Mouse (Mus musculus) gastrocnemius, postnatal 4 days (tissue): ENCODE measurements at regions not wholly inside any gene's neighbourhood (a gene's known extent, or its start where the extent isn't known, plus 50 kb on each side); places are given as distances from the start of the nearest gene placed in this dataset.

Experiments used
- DNase-seq, 2 experiments: peaks; one replicate each; pipeline ENCODE4 v3.0.0; 2021 to 2022; ENCODE audit warnings: low spot score in 2 of 2, mixed read lengths in 2 of 2

DNA sequence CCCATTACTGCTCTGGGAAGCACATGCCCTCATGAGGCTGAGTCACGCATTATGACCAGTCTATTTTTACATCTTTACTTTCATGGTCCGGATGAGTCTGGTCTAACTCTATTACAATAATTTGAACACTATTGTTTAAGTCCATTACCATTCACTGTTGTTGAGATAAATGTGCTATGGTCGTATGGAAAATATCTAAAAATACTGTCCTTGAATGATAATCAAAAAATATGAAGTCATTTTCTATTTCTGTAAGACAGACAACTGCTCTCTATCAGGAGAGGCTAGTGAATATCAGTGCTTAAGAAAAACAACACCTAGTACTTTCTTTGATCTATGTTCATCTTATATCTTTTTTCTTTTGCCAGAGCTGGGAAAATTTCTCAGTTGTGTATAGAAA lies 359.6 kb upstream of the Atp2b1 start:
- DNase-seq = no peak

DNA sequence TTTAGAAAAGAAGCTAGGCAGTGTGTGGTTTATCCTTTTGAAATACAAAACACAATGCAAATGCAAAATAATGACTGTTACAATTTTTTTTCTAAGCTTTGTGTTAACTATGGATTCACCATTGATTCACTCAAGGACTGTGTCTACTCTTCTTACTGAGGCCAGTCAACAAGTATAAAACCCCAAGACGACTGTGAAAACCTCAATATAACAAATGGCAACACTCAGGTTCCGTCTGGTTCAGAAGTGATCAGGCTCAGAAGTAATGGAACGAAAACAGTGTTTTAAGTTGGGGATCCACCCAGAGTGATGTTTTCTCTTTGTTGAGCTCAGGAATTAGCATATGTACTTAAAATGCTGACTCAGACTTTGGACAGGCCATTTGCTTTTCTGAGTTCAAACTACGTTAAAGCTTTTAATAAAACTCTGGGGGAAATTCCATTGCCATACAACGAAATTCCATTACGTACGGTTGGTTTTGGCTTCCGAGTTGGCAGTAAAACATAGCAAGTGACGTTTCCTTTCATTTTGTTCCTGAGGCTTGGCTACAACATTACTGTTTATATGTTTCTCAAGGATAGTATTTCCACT lies 356.6 kb upstream of the Atp2b1 start:
- DNase-seq = no peak

DNA sequence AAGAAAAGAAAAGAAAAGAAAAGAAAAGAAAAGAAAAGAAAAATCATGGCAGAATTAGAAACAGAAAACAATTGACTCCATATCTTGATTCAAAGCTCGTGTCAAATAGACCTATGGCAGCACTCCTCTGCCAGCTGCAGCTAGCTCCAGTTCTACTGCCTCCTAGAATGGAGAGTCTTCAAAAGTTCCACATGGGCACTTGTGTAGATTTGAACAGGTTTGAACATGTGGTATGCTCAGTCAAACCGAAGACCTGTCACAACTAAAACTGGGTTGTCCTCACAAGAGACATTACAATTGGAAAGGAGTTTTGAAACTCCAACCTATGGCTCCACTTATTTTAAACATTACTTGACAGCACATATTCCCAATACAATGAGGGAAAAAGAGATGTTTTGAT lies 355.6 kb upstream of the Atp2b1 start:
- no peak for DNase-seq

DNA sequence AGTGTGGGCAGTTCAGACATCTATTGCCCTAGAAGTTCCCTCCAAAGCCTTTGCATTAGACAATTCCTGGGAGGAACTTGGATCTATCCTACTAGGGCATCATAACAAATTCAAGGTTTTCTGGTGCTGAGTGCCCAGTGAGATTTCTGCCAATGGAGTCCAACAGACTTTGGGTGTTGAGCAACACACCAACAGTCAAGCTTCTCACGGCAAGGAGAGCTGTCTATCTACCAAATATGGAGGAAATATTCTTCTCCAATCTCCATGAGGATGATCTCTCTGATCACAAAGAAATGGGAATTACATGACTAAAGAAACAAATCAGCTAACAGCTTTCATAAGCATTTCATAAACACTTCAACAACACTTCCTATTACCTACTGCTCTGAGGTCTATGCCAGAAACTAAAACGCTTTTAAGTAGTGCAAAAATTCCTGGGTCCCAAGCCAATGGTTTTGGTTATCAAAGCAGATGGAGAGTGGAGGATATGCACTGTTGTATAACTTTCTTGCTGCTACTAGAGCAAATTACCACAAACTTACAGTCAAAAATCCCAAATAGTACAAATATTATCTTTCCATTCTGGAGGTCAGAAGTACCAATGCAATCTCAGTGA lies 351.8 kb upstream of the Atp2b1 start:
- no peak for DNase-seq

DNA sequence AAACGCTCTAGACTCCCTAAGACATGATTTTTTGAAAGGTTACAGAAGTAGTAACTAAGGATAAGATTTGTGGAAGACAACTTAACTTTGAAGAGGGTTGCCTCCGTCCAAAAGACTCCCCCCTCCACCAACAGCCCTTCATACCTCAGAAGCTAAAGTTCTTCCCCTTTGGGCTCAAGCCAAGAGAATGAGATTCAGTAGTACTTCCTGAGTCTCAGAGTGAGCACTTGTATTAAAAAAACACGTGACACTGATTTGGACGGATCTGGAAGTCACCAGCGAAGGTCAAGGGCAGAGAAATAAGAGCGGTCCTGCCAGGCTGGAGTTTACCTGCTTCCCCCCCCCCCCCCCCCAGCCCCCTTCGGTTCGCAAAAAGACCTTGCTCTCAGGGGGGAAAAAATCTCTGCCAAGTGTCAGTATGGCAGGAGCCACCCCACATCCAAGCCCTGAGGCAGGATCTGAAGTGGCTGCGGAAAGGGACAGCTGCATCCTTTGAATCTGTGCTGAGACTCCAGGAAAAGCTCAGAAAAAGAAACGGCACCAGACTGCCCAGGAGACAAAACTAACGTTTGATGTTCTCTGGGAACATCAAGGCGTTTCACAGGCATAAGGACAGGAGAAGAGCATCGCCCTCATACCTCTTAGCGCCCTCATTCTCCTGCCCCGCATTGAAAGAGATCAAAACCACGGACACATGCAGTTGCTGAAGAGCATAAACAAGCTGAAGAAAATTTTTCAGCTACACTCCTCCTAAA lies 341.2 kb upstream of the Atp2b1 start:
- no peak for DNase-seq

DNA sequence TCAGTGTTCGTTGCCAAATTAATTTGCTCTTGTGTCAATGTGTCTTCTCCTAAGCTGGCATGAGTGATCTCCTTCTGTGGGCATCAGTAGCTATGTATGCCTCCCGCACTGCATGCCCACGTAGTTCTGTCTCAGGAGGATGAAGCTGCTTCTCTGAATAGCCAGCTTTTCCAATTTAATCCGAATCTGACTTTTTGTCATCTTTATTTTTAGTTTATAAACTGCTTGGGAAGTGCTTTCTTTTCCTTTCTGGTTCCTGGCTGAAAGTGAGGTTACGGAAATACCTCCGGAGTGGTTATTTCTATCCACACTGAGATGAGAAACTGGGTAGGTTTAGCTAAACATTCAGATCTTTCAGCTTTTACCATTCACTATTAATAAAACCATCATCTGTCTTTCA lies 337.2 kb upstream of the Atp2b1 start:
- DNase-seq = no peak

DNA sequence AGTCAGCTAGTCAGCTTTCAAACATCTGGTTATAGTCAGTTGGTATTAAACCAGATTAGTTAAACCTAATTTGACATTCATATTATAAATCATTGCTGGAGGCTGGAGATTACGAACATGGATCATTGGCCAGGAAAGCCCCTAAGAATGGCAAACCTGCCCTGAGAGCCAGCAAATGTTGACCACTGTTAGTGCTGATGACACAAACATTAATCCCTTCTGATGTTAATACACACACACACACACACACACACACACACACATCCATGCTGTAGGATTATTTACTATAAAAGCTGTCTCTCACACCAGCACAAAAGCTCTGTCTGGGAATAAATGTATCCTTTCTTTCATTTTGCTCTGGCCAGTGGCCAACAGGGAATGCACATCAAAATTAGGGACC lies 329.4 kb upstream of the Atp2b1 start:
- no peak for DNase-seq

DNA sequence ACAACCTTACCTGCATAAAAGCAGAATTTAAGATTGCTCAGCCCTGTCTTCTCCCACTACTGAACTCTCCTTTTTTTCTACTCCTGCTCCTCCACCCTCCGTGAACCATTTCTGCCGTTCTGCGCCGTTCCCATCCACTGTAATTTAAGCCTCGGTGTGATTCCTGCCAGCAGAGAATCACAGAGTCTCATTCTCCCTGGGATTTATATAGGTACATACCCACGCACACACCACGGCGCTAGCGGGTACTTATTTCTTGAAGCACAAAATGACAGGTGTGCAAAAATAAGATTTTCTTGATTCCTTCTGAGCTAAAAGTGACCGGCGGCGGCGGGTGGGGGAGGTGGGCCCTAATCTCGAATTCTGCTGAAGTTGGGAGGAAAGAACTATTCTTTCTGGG lies 324.5 kb upstream of the Atp2b1 start:
- no peak for DNase-seq

DNA sequence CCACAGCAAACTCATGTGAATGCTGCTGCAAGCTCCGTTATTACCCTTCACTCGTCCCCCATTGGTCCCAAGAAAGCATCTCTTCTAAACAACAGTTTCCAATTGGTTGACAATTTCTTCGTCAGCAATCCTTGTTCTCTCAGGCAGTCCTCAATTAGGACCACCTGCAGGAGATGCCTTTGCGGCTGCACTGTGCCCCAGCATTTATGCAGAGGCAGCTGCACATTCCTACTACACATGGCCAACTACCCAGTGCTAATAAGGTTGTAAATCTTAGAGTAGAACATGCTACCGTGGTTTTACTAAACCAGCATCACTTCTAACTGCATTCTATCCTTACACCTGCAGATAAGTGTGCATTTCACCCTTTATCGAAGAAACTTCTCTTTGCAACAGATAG lies 322.1 kb upstream of the Atp2b1 start:
- DNase-seq = no peak

DNA sequence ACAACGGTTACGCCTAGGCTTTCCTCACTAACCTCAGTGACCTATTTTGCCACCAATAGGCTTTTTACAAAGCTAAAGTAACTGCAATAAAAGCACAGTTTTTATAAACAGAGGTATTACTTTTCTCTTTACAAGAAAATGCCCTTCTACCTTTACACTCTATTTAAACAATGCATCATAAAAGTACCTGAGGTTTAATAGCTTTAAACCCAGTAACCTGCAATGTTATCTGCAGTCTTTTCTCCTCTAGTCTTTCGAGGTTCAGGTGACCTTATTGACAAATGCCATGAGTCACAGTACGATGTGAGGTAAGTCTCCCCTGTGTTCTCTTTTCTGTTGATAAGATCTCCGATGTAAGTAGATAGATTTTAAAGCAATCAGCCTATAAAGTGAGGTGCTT lies 320.3 kb upstream of the Atp2b1 start:
- no peak for DNase-seq

DNA sequence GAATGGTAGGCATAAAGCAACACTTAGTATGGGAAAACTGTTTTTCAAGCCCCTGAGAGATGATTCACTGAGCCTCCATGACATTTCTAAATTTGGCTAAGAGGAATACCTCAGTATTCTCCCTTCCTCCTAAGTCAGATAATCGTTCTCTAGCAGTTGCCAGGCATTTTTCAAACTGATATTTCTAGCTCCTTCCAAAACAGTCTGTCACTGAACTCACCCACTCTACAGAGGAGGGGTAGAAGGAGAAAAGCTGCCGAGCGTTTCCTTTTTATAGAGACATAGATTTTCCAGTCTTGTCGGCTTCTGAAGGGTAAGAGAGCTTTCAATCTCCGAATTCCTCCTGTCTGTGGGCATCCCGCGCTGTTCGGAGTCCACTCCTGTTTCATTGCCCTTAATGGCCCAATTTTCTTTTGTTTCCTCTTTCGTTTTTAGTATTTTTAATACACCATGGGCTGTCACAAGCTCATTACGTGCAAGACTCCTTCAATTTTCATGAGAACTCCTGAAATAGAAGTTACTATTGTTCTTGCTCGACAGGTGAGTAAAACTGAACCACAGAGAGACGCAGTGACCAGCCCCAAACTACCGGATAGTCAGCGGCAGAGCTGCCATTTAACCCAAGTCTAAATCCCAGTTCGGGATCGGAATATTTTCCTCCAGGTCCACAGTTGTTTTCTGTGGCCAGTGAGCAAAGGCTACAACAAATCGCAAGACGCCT lies 305.8 kb upstream of the Atp2b1 start:
- DNase-seq = no peak

DNA sequence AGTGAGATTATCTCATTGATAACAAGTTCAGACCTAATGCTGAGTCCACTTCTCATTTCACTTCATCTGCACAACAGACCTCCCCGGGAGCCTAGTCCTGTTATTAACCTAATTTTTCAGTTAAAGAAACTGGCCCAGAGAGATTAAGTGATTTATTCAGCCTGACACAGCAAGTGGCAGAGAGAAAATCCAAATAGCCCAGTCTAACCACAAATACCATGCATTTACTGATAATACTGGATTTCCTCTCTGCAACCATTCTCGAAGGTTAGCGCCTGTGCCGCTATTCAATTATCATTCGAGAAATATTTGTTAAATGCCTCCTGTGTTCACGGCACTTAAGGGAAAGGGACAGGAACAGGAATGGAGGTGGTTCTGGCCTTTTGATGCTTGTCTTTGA lies 303.5 kb upstream of the Atp2b1 start:
- no peak for DNase-seq

DNA sequence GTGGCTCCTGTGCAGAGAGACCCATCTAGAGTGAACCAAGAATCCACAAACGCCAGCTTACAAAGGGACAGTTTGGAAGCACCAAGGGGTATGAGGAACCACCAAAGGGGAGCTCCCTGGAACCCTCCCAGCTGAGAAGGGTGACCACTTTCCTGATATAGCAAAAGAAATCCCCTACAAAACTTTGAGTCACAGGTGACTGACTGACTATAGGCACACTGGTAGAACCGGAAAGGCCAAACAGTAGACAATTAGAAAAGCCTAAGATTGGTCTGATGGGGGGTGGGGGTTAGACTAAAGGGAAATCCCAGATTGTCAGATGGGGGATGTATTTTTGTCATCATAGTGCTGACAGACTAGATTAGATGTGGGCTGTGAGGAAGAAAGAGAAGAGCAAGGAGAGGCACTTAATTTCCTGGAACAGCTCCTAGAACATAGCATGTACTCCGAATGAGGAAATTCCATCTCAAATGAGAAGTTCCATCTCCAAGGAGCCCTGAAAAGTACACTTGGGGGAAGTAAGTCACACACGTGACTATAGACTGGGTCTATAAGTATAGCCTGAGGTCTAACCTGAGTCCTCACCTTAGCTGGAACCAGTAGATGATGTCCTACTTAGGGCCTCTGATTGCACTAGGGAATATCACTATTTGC lies 302.4 kb upstream of the Atp2b1 start:
- DNase-seq = no peak

DNA sequence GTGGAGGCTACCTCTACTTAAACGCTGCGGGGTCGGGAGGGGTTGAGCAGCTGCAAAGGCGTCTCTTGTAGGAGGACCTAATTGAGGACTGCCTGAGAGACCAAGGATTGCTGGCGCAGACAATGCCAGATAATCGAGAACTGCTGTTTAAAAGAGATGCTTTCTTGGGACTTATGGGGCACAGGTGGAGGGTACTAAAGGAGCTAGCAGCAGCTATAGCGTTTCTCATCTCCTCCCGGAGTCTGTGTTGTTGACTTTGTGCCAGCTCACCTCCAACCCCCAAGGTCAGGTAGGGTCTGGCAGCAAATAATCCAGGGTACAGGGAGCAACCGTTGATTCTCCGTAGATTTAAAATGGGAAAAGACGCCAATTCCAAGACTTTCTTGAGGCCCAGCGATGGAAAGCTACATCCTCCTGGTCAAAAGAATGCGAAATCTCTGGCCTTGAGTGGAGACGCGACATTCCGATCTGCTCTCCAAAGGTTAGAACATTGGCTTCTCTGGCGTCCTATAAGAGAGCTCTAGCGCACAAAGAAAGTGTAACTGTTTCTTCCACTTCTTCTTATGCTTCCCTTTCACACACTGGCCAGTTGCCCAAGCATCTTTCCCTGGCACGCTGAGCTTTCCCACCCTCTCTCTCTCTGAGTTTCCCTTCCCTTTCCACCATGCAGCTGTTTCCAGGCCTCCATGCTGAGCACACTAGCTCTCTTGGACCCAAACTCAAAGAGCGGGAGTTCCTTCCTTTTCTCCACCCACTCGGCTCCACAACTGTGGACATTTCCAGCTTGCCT lies 295.3 kb upstream of the Atp2b1 start:
- DNase-seq = peak; percentile 19 to 60

DNA sequence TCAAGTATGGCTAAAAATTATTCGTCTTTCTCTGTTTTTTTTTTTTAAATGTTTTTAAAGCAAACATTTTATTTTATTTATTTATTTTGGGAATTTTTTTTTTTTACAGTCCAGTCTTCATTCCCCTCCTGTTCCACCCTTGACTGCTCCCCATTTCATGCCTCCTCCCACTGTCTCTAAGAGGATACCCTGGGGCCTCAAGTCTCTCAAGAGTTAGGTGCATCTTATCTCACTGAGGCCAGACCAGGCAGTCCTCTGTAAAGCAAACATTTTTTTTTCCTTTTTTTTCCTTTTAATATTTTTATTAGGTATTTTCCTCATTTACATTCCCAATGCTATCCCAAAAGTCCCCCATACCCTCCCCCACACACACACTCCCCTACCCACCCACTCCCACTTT lies 290.1 kb upstream of the Atp2b1 start:
- DNase-seq = no peak

DNA sequence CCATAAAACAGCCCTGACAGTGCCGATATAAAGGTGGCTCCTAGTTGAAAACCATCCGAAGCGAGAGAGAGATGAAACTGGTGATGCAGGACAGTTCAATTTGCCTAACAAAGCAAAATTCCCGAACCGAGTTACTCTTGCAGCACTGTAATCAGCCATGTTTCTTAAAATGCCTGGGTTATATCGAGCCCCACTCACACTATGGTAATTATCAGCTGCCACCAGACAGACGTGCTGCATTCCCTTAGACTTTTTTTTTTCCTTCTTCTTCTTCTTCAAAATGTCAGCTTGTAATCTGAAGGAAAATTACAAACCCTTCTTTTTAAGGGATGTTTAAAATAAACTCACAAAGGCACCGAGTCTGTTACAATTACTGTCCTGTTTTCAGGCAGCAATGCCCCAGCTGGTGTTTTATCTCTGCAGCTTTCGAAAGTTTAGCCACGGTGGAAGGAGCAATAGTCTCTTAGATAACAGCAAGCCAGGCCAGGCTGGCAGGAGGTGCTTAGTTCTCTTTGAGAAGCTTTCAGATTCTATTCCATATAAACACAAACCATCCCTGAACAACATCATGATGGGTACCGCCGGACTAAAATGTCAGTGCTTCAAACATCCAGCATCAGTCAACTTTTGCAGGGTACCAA lies 289.4 kb upstream of the Atp2b1 start:
- no peak for DNase-seq

DNA sequence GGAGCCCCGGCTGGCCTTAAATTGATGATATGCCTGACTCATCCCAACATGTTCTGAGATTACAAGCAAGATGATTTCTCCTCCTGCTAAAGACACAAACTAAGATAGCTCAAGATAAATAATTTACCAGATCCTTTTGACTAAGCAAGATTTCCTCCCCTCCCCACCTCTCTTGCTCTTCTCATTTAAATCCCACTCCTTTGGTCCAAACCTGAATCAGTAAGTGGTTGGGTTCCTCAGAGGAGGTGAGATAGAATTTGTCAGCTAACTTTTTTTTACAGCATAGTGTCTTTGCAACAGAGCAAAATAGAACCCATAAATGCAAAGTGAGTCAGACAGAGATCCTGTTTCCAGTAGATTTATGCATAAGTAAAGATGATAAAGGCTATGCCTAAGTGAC lies 286.0 kb upstream of the Atp2b1 start:
- DNase-seq = no peak

DNA sequence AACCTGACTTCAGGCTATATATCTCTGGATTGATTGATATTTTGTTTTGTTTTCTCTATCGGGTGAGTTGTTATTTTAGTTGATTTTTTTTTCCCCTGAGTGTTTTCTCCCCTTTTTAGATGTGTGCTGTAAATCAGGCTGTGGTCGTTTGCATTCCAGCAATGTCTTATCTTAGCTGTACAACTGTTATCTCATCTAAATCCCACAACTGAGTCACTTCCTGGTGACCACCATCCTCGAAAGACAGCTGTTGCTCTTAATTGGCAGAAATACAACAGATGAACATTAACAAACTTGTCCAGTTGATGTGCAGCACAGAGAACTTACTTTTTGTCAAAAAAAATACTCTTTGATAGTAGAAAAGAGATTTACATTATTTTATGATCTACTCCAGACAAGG lies 285.0 kb upstream of the Atp2b1 start:
- DNase-seq = no peak

DNA sequence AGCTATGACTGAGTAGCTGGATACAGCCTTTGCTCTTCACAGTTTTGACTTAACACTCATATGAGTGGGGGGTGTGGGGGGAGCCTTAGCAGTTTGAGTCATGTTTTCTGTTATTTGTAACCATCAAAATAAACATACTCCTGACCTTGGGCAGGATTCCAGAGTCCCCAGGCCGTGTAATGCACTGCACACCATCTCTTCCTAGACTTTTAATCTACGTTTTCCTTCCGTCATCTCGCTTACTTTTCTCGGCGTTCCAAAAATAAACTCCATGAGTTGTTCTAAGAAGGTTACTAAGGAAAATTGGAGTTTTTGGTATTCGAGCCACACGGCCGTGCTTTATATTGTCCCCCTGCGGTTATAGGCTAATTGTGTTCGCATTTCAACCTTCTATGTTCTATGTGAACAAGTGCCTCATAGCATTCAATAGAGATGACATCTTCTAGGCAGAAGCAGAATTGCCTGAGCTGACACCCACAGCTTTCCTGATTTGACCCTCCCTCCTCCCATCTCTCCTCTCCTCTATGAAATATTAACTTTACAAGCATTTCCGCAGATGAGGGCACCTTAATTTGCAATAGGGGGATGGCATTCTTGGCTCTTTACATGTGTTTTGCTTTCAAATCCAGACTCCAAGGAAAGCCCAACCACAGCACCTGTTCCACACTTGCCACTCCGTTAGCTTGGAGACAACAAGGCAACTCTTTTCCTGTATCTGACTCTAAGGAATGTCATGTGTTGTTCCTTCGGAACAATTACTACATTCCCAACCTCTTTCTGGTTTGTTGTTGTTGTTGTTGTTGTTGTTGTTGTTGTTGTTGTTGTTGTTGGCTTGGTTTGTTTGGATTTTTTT lies 276.2 kb upstream of the Atp2b1 start:
- DNase-seq = no peak
